Mouse (Mus musculus) ES-CJ7 (cell line): ENCODE measurements at regions not wholly inside any gene's neighbourhood (a gene's known extent, or its start where the extent isn't known, plus 50 kb on each side); places are given as distances from the start of the nearest gene placed in this dataset.
A peak's percentile ranks its signal among the peaks of the same experiment; 100 is the strongest.
"Not testable (repeated sequence)": the region's sequence is repeated elsewhere in the genome, so short reads cannot be mapped to it uniquely, and the experiment has no call there.

Experiments
- DNase-seq: peaks from one replicate; pipeline ENCODE4 v3.0.0; 2011; ENCODE audit warnings: low read depth, low spot score

DNA sequence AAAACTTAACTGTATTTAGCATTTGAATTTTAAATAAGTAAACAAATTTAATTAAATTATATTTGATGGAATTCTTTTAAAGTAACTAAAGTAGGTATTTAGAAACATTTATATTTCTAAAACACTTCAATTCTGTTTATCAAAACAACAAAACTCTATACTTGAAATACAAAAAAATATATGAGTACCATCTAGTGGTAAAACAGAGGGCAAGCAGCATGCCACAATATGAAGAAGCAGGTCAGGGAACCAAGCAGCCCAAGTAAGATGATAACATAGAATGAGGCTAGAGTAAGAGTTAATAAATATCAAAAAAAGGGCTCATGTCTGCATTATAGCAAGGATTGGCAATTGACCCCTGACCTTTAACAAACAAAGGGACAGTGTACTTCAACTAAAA lies 639.7 kb downstream of the Cdh10 start:
- no peak for DNase-seq

GRCm38 (mm10) chr15:19473521-19473920 lies 654.8 kb downstream of the Cdh10 start:
- DNase-seq = peak; percentile 8

DNA sequence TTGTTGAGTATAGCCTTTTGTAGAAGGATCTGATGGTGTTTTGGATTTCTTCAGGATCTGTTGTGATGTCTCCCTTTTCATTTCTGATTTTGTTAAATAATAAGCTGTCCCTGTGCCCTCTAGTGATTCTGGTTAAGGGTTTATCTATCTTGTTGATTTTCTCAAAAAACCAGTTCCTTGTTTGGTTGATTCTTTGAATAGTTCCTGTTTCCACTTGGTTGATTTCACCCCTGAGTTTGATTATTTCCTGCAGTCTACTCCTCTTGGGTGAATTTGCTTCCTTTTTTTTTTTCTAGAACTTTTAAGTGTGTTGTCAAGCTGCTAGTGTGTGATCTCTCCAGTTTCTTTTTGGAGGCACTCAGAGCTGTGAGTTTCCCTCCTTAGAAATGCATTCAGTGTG lies 674.8 kb downstream of the Cdh10 start:
- DNase-seq = not testable (repeated sequence)

DNA sequence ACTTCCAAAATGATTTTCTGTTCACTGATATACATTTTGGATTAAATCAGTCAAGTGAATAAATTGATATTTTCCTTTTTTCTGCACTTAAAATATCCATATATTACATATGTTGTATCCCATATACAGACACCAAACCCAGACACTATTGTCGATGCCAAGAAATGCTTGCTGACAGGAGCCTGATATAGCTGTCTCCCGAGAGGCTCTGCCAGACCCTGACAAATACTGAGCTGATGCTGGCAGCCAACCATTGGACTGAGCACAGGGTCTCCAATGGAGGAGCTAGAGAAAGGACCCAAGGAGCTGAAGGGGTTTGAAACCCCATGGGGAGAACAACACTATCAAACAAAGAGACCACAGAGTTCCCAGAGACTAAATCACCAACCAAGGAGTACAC lies 700.6 kb downstream of the Cdh10 start:
- DNase-seq = no peak

GRCm38 (mm10) chr15:19540676-19541075 lies 721.9 kb downstream of the Cdh10 start:
- DNase-seq = no peak

- no peak for DNase-seq
Measured at GRCm38 (mm10) chr15:19549757-19550156, 731.0 kb downstream of the Cdh10 start.

GRCm38 (mm10) chr15:19584769-19585168 lies 766.0 kb downstream of the Cdh10 start:
- no peak for DNase-seq

- DNase-seq = no peak
Measured at GRCm38 (mm10) chr15:19585281-19585680, 766.5 kb downstream of the Cdh10 start.

- DNase-seq = no peak
Measured at GRCm38 (mm10) chr15:19593746-19594145, 775.0 kb downstream of the Cdh10 start.

GRCm38 (mm10) chr15:19622367-19622766 lies 803.6 kb downstream of the Cdh10 start:
- peak; percentile 3 for DNase-seq

DNA sequence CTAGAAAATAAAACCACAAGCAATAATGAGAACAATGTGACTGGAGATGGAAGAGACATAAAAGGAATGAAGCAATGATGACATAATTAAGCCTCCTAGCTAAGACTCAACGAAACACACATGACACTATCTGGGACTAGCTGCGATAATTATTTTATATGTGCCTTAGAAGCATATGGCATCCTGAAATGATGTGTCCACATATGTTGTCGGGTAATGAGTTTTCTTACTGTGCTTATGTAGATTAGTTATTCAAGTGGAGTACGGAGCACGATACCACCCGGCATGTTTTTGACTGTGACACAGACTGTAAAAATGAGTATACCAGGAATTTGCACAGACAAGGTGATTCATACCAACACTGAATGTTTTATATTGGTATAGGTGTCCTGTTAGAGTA lies 781.7 kb upstream of the Cdh12 start:
- DNase-seq = no peak

DNA sequence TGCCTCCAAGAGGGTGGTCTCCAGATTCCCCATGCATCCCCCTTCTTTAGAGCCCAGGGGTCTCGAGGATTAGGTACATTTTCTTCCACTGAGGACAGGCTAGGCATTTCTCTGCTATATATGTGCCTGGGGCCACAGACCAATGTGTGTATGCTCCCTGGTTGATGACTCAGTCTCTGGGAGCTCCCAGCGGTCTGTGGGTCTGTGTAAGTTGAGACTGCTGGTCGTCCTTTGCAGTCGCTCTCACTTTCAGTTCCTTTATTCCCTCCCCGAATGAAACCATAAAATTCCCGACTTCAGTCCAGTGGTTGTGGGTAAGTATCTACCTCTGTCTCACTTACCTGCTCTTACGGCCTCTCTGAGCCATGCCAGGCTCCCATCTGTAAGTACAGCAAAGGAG lies 773.5 kb upstream of the Cdh12 start:
- DNase-seq = peak; percentile 1

- DNase-seq = no peak
Measured at GRCm38 (mm10) chr15:19687239-19687638, 761.8 kb upstream of the Cdh12 start.

- no peak for DNase-seq
Measured at GRCm38 (mm10) chr15:19711764-19712163, 737.3 kb upstream of the Cdh12 start.
